Mouse (Mus musculus): ENCODE results near the gene Ckmt2. TPM values are rescaled to one million over a fixed set of nuclear protein-coding genes. Genes with fewer than 3 reads are reported as not detected.

The Ckmt2 gene
- polyA plus RNA-seq, 1 experiment from 2014 or later, result not detected

GRCm38 (mm10) chr13:91908202-91908980 is 31.7 kb upstream of the Ckmt2 start:
- Histone ChIP-seq H3K36me3 (ENCODE audit: control insufficient read depth, insufficient read depth) (no peaks in the 10 kb centered on the region), H3K4me1 (replicated peaks; ENCODE audit: control insufficient read depth, insufficient read depth, low read length) (no peaks in the 10 kb centered on the region), H3K27ac (ENCODE audit: low read length) (no peak overlapping the region), H3K4me2 (ENCODE audit: low read length) (no peak overlapping the region), H3K4me3 (replicated peaks; ENCODE audit: low read length) (no peak overlapping the region), H3K27me3 (replicated peaks; ENCODE audit: control insufficient read depth, insufficient read depth, low read length) (no peaks in the 10 kb centered on the region), H3K9me3 (ENCODE audit: control insufficient read depth, low read length) (no peaks in the 10 kb centered on the region), H3K9ac (replicated peaks; ENCODE audit: low read depth, low read length) (no peak overlapping the region)
- 32% methylated on average over 10 of the region's 10 CpGs for WGBS
- peak; percentile 92 for ATAC-seq

GRCm38 (mm10) chr13:91906338-91906737 is 29.7 kb upstream of the Ckmt2 start:
- Histone ChIP-seq H3K36me3 (ENCODE audit: control insufficient read depth, insufficient read depth) (no peaks in the 10 kb centered on the region), H3K4me3 (replicated peaks; ENCODE audit: low read length) (no peak overlapping the region), H3K9me3 (ENCODE audit: control insufficient read depth, low read length) (no peaks in the 10 kb centered on the region), H3K4me2 (ENCODE audit: low read length) (no peak overlapping the region), H3K27me3 (replicated peaks; ENCODE audit: control insufficient read depth, insufficient read depth, low read length) (no peaks in the 10 kb centered on the region), H3K9ac (replicated peaks; ENCODE audit: low read depth, low read length) (no peak overlapping the region), H3K4me1 (replicated peaks; ENCODE audit: control insufficient read depth, insufficient read depth, low read length) (no peaks in the 10 kb centered on the region), H3K27ac (ENCODE audit: low read length) (no peak overlapping the region)
- ATAC-seq, result no peak
- WGBS, result 36% methylated on average over 3 of the region's 3 CpGs

- 75% methylated on average over 1 of the region's 1 CpGs for WGBS
- ATAC-seq, result no peak
- Histone ChIP-seq H3K4me1 (replicated peaks; ENCODE audit: control insufficient read depth, insufficient read depth, low read length) (no peaks in the 10 kb centered on the region), H3K36me3 (ENCODE audit: control insufficient read depth, insufficient read depth) (no peaks in the 10 kb centered on the region), H3K27me3 (replicated peaks; ENCODE audit: control insufficient read depth, insufficient read depth, low read length) (no peaks in the 10 kb centered on the region), H3K4me3 (replicated peaks; ENCODE audit: low read length) (no peak overlapping the region), H3K27ac (ENCODE audit: low read length) (no peak overlapping the region), H3K4me2 (ENCODE audit: low read length) (no peak overlapping the region), H3K9ac (replicated peaks; ENCODE audit: low read depth, low read length) (no peak overlapping the region), H3K9me3 (ENCODE audit: control insufficient read depth, low read length) (no peaks in the 10 kb centered on the region)
Observed at GRCm38 (mm10) chr13:91896476-91896875, 19.8 kb upstream of the Ckmt2 start.

- no peaks in the 10 kb centered on the region for H3K9me3 ChIP-seq (ENCODE audit: control insufficient read depth, low read length)
- WGBS, result 82% methylated on average over 6 of the region's 6 CpGs
- H3K4me2 ChIP-seq (ENCODE audit: low read length), result no peak overlapping the region
- no peaks in the 10 kb centered on the region for H3K27me3 ChIP-seq (replicated peaks; ENCODE audit: control insufficient read depth, insufficient read depth, low read length)
- H3K9ac ChIP-seq (replicated peaks; ENCODE audit: low read depth, low read length), result no peak overlapping the region
- H3K36me3 ChIP-seq (ENCODE audit: control insufficient read depth, insufficient read depth), result no peaks in the 10 kb centered on the region
- peak; percentile 23; the same call in 1 of the 2 replicates for ATAC-seq
- peaks cover 4% of the 10 kb centered on the region; the same call in 1 of the 2 replicates for H3K4me1 ChIP-seq (replicated peaks; ENCODE audit: control insufficient read depth, insufficient read depth, low read length)
- no peak overlapping the region for H3K27ac ChIP-seq (ENCODE audit: low read length)
- no peak overlapping the region for H3K4me3 ChIP-seq (replicated peaks; ENCODE audit: low read length)
Observed at GRCm38 (mm10) chr13:91893132-91893531, 16.4 kb upstream of the Ckmt2 start.

GRCm38 (mm10) chr13:91890031-91890619 is 13.4 kb upstream of the Ckmt2 start:
- WGBS, result 33% methylated on average over 6 of the region's 6 CpGs
- Histone ChIP-seq H3K9ac (replicated peaks; ENCODE audit: low read depth, low read length) (no peak overlapping the region), H3K4me3 (replicated peaks; ENCODE audit: low read length) (no peak overlapping the region), H3K9me3 (ENCODE audit: control insufficient read depth, low read length) (no peaks in the 10 kb centered on the region), H3K4me1 (replicated peaks; ENCODE audit: control insufficient read depth, insufficient read depth, low read length) (peaks cover 4% of the 10 kb centered on the region; the same call in 1 of the 2 replicates), H3K27me3 (replicated peaks; ENCODE audit: control insufficient read depth, insufficient read depth, low read length) (no peaks in the 10 kb centered on the region), H3K4me2 (ENCODE audit: low read length) (no peak overlapping the region), H3K27ac (ENCODE audit: low read length) (no peak overlapping the region), H3K36me3 (ENCODE audit: control insufficient read depth, insufficient read depth) (no peaks in the 10 kb centered on the region)
- ATAC-seq, result peak; percentile 47; the same call in 1 of the 2 replicates

- H3K27ac ChIP-seq (ENCODE audit: low read length), result no peak overlapping the region
- H3K4me3 ChIP-seq (replicated peaks; ENCODE audit: low read length), result no peak overlapping the region
- H3K36me3 ChIP-seq (ENCODE audit: control insufficient read depth, insufficient read depth), result no peaks in the 10 kb centered on the region
- H3K4me2 ChIP-seq (ENCODE audit: low read length), result no peak overlapping the region
- no peaks in the 10 kb centered on the region for H3K9me3 ChIP-seq (ENCODE audit: control insufficient read depth, low read length)
- H3K9ac ChIP-seq (replicated peaks; ENCODE audit: low read depth, low read length), result no peak overlapping the region
- peak; percentile 45; the same call in 1 of the 2 replicates for ATAC-seq
- H3K4me1 ChIP-seq (replicated peaks; ENCODE audit: control insufficient read depth, insufficient read depth, low read length), result no peaks in the 10 kb centered on the region
- WGBS, result 80% methylated on average over 5 of the region's 5 CpGs
- H3K27me3 ChIP-seq (replicated peaks; ENCODE audit: control insufficient read depth, insufficient read depth, low read length), result no peaks in the 10 kb centered on the region
Observed at GRCm38 (mm10) chr13:91884714-91885386, 8.2 kb upstream of the Ckmt2 start.

GRCm38 (mm10) chr13:91881837-91882480 is 5.3 kb upstream of the Ckmt2 start:
- no peak overlapping the region for H3K27ac ChIP-seq (ENCODE audit: low read length)
- H3K9me3 ChIP-seq (ENCODE audit: control insufficient read depth, low read length), result no peaks in the 10 kb centered on the region
- no peaks in the 10 kb centered on the region for H3K4me1 ChIP-seq (replicated peaks; ENCODE audit: control insufficient read depth, insufficient read depth, low read length)
- no peaks in the 10 kb centered on the region for H3K36me3 ChIP-seq (ENCODE audit: control insufficient read depth, insufficient read depth)
- H3K27me3 ChIP-seq (replicated peaks; ENCODE audit: control insufficient read depth, insufficient read depth, low read length), result no peaks in the 10 kb centered on the region
- 59% methylated on average over 9 of the region's 9 CpGs for WGBS
- peak; percentile 69 for ATAC-seq
- H3K4me2 ChIP-seq (ENCODE audit: low read length), result no peak overlapping the region
- H3K9ac ChIP-seq (replicated peaks; ENCODE audit: low read depth, low read length), result no peak overlapping the region
- H3K4me3 ChIP-seq (replicated peaks; ENCODE audit: low read length), result no peak overlapping the region

GRCm38 (mm10) chr13:91880256-91880655 is 3.6 kb upstream of the Ckmt2 start:
- Histone ChIP-seq H3K9ac (replicated peaks; ENCODE audit: low read depth, low read length) (no peak overlapping the region), H3K36me3 (ENCODE audit: control insufficient read depth, insufficient read depth) (no peaks in the 10 kb centered on the region), H3K27me3 (replicated peaks; ENCODE audit: control insufficient read depth, insufficient read depth, low read length) (no peaks in the 10 kb centered on the region), H3K4me3 (replicated peaks; ENCODE audit: low read length) (no peak overlapping the region), H3K27ac (ENCODE audit: low read length) (no peak overlapping the region), H3K9me3 (ENCODE audit: control insufficient read depth, low read length) (no peaks in the 10 kb centered on the region), H3K4me2 (ENCODE audit: low read length) (no peak overlapping the region), H3K4me1 (replicated peaks; ENCODE audit: control insufficient read depth, insufficient read depth, low read length) (no peaks in the 10 kb centered on the region)
- 71% methylated on average over 4 of the region's 4 CpGs for WGBS
- ATAC-seq, result no peak

GRCm38 (mm10) chr13:91877996-91878395 is 1.3 kb upstream of the Ckmt2 start:
- Histone ChIP-seq H3K4me2 (ENCODE audit: low read length) (no peak overlapping the region), H3K27me3 (replicated peaks; ENCODE audit: control insufficient read depth, insufficient read depth, low read length) (no peaks in the 10 kb centered on the region), H3K36me3 (ENCODE audit: control insufficient read depth, insufficient read depth) (no peaks in the 10 kb centered on the region), H3K9ac (replicated peaks; ENCODE audit: low read depth, low read length) (no peak overlapping the region), H3K4me3 (replicated peaks; ENCODE audit: low read length) (no peak overlapping the region), H3K9me3 (ENCODE audit: control insufficient read depth, low read length) (no peaks in the 10 kb centered on the region), H3K27ac (ENCODE audit: low read length) (no peak overlapping the region), H3K4me1 (replicated peaks; ENCODE audit: control insufficient read depth, insufficient read depth, low read length) (no peaks in the 10 kb centered on the region)
- no peak for ATAC-seq
- 86% methylated on average over 3 of the region's 3 CpGs for WGBS

All from forebrain, embryonic 16.5 days (tissue).